Mouse (Mus musculus): ENCODE measurements around the gene Esam. TPM values are rescaled to one million over a fixed set of nuclear protein-coding genes. Genes with fewer than 3 reads are reported as not detected.

The Esam gene
- polyA plus RNA-seq, 1 experiment from 2014 or later, result 28.6 TPM

DNA sequence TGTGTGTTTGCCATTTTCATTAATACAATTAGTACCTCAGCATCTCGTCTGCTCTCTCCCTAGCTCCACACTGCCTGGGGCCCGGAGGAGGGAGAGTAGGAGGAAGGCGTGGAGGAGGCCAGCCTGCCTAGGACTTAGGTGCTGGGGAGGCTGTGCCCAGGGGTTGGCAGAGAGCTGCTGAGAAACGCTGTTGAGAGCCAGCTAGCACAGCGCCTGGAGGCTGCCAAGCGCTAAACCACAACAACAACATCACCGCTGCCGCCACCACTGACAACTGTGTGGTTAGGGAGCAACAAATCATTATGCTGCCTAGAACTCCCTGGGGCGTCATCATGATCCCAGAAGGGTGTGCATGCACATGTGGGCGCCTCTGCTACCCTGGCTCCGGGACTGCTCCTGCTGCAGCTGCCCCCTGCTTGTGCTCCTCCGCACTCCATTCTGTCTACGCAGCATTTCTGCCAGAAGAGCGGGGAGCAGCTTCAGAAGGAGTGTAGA is 48.6 kb downstream of the Esam start:
- ATAC-seq, result no peak

GRCm38 (mm10) chr9:37583594-37583993 is 55.7 kb downstream of the Esam start:
- no peak for ATAC-seq
- H3K27ac ChIP-seq (ENCODE audit: low read depth, low read length), result no peak overlapping the region
- no peak overlapping the region for H3K4me2 ChIP-seq (replicated peaks; ENCODE audit: low read depth)
- H3K4me3 ChIP-seq (ENCODE audit: low read depth, low read length), result no peak overlapping the region
- H3K36me3 ChIP-seq (ENCODE audit: control insufficient read depth, insufficient read depth), result no peaks in the 10 kb centered on the region
- H3K9ac ChIP-seq (ENCODE audit: low read depth, low read length), result no peak overlapping the region
- WGBS, result 92% methylated on average over 5 of the region's 5 CpGs
- no peaks in the 10 kb centered on the region for H3K4me1 ChIP-seq (replicated peaks; ENCODE audit: control insufficient read depth, insufficient read depth, low read length)
- no peak for TF ChIP-seq CTCF (IDR thresholded peaks at IDR 0.05; ENCODE audit: low read depth)
- no peaks in the 10 kb centered on the region for H3K27me3 ChIP-seq (replicated peaks; ENCODE audit: control insufficient read depth, insufficient read depth, low read length)
- H3K9me3 ChIP-seq (ENCODE audit: control insufficient read depth), result no peaks in the 10 kb centered on the region

More for the DNA sequence above, 48.6 kb downstream of the Esam start:
- H3K9ac ChIP-seq (ENCODE audit: low read depth, low read length), result no peak overlapping the region
- no peak for TF ChIP-seq CTCF (IDR thresholded peaks at IDR 0.05; ENCODE audit: low read depth)
- H3K27me3 ChIP-seq (replicated peaks; ENCODE audit: control insufficient read depth, insufficient read depth, low read length), result no peaks in the 10 kb centered on the region
- WGBS, result 47% methylated on average over 14 of the region's 14 CpGs
- H3K9me3 ChIP-seq (ENCODE audit: control insufficient read depth), result no peaks in the 10 kb centered on the region
- H3K4me2 ChIP-seq (replicated peaks; ENCODE audit: low read depth), result no peak overlapping the region
- H3K4me3 ChIP-seq (ENCODE audit: low read depth, low read length), result no peak overlapping the region
- H3K27ac ChIP-seq (ENCODE audit: low read depth, low read length), result no peak overlapping the region
- no peaks in the 10 kb centered on the region for H3K36me3 ChIP-seq (ENCODE audit: control insufficient read depth, insufficient read depth)
- H3K4me1 ChIP-seq (replicated peaks; ENCODE audit: control insufficient read depth, insufficient read depth, low read length), result no peaks in the 10 kb centered on the region

DNA sequence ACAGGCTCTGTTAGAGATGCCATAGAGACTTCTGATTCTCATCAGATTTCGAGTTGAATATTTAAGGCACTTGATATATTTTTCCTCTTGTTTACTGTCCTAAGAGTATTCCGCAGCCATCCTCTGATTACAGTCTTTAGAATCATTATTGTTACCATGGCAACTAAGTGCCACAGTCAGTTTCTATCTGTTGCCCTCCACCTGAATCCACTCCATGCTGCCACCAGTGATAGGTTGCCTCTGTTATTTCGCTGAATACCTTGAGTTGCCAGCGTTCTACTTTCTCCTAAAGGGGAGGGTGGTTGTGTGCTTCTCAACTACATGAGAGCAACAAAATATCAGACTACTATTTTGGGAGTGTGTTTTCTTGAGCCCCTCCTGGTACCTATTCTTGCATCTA is 58.8 kb downstream of the Esam start:
- no peaks in the 10 kb centered on the region for H3K36me3 ChIP-seq (ENCODE audit: control insufficient read depth, insufficient read depth)
- H3K27ac ChIP-seq (ENCODE audit: low read depth, low read length), result no peak overlapping the region
- H3K4me1 ChIP-seq (replicated peaks; ENCODE audit: control insufficient read depth, insufficient read depth, low read length), result no peaks in the 10 kb centered on the region
- no peak for ATAC-seq
- no peak overlapping the region for H3K4me2 ChIP-seq (replicated peaks; ENCODE audit: low read depth)
- WGBS, result 70% methylated on average over 4 of the region's 4 CpGs
- no peak overlapping the region for H3K4me3 ChIP-seq (ENCODE audit: low read depth, low read length)
- no peaks in the 10 kb centered on the region for H3K27me3 ChIP-seq (replicated peaks; ENCODE audit: control insufficient read depth, insufficient read depth, low read length)
- no peak overlapping the region for H3K9ac ChIP-seq (ENCODE audit: low read depth, low read length)
- no peak for TF ChIP-seq CTCF (IDR thresholded peaks at IDR 0.05; ENCODE audit: low read depth)
- H3K9me3 ChIP-seq (ENCODE audit: control insufficient read depth), result no peaks in the 10 kb centered on the region

Other genes starting within 250 kb of the Esam start
- 1.8 and 1.9 TPM in 2 replicates for gene Ccdc15, start 179.6 kb upstream of the Esam start, polyA plus RNA-seq (2015; fragmentation: Nextera tagmentation; extraction: Ambion mirVana)
- 0.18 and 0.38 TPM in 2 replicates for gene Hepacam, start 160.7 kb upstream of the Esam start, polyA plus RNA-seq (2015; fragmentation: Nextera tagmentation; extraction: Ambion mirVana)
- 6.6 and 7.1 TPM in 2 replicates for gene Robo4, start 126.2 kb upstream of the Esam start, polyA plus RNA-seq (2015; fragmentation: Nextera tagmentation; extraction: Ambion mirVana)
- gene Robo3, start 94.8 kb upstream of the Esam start, polyA plus RNA-seq (2015; fragmentation: Nextera tagmentation; extraction: Ambion mirVana), result 0.07 TPM in 1 of 2 replicates, not detected in the other
- gene Msantd2, start 38.8 kb upstream of the Esam start, polyA plus RNA-seq (2015; fragmentation: Nextera tagmentation; extraction: Ambion mirVana), result 7.4 and 8.8 TPM in 2 replicates
- 6.1 and 10.3 TPM in 2 replicates for gene Vsig2, start 11.2 kb downstream of the Esam start, polyA plus RNA-seq (2015; fragmentation: Nextera tagmentation; extraction: Ambion mirVana)
- gene Nrgn, start 24.8 kb downstream of the Esam start, polyA plus RNA-seq (2015; fragmentation: Nextera tagmentation; extraction: Ambion mirVana), result 1.2 and 1.9 TPM in 2 replicates
- 15.0 and 22.1 TPM in 2 replicates for gene Siae, start 27.6 kb downstream of the Esam start, polyA plus RNA-seq (2015; fragmentation: Nextera tagmentation; extraction: Ambion mirVana)
- gene Spa17, start 85.6 kb downstream of the Esam start, polyA plus RNA-seq (2015; fragmentation: Nextera tagmentation; extraction: Ambion mirVana), result 3.8 and 4.3 TPM in 2 replicates
- gene Tbrg1, start 129.2 kb downstream of the Esam start, polyA plus RNA-seq (2015; fragmentation: Nextera tagmentation; extraction: Ambion mirVana), result 261 and 265 TPM in 2 replicates
- not detected in 2 replicates for gene Panx3, start 141.2 kb downstream of the Esam start, polyA plus RNA-seq (2015; fragmentation: Nextera tagmentation; extraction: Ambion mirVana)
- gene Olfr160, start 188.2 kb downstream of the Esam start, polyA plus RNA-seq (2015; fragmentation: Nextera tagmentation; extraction: Ambion mirVana), result not detected in 2 replicates
- gene Olfr874, start 217.0 kb downstream of the Esam start, polyA plus RNA-seq (2015; fragmentation: Nextera tagmentation; extraction: Ambion mirVana), result not detected in 2 replicates
- gene Olfr875, start 243.8 kb downstream of the Esam start, polyA plus RNA-seq (2015; fragmentation: Nextera tagmentation; extraction: Ambion mirVana), result not detected in 2 replicates